Mouse (Mus musculus) thymus, postnatal 25 days (tissue): ENCODE results near the gene Fam216a.

Experiments
- DNase-seq: peaks from one replicate; pipeline ENCODE4 v3.0.0; 2022

Gene Fam216a

GRCm38 (mm10) chr5:122390671-122391070 is 18.5 kb upstream of the Fam216a start:
- DNase-seq: no peak

DNA sequence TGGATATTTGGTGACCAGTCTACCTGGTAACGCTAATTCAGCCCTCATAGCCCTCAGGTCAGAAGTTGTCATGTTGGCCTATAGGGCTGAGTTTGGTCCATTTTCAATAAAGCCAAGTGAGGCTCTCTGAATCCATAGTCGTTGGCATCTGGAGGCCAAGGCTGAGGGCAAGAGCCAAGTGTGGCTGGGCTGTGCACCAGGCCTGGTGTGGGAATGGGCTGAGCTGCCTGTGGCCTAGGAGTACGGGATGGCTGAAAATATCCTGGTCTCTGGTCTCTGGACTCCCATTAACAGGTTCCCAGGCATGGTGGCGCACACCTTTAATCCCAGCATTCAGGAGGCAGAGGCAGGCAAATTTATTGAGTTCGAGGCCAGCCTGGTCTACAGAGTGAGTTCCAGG is 17.8 kb upstream of the Fam216a start:
- no peak for DNase-seq

DNA sequence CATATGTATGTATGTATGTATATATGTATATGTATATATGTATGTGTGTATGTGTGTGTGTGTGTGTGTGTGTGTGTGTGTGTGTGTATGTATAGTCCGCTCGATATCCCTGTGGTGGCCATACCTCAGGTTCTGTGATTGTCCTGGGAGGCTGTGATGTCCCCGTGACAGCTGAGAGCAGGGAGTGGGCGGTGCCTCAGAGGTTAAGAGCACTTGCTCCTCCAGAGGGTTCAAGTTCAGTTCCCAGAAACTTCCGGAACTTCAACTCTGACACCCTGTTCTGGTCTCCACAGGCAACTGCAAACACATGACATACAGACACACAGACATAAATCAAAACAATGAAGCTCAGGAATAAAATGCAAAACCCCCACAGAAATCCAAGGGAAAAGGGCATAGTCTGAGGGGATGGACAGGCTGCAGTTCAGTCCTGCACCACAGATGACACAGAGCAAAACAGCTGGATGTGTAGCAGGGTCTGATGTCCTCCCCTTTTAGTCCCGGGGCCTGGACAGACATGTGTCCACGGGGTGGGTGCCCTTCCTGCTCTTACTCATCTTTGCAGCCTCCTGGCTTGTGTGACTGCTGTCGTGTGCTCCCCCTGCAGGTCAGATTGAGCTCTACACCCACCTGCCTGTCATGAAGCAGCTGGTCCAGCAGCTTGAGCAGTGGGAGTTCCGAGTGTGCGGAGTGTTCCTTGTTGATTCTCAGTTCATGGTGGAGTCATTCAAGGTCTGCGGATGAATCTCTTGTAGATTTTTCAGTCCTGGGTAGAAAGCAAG is 7.4 kb upstream of the Fam216a start:
- DNase-seq: peak; percentile 75

- DNase-seq: no peak
These were observed 6.0 kb upstream of the Fam216a start for GRCm38 (mm10) chr5:122378171-122378570.

DNA sequence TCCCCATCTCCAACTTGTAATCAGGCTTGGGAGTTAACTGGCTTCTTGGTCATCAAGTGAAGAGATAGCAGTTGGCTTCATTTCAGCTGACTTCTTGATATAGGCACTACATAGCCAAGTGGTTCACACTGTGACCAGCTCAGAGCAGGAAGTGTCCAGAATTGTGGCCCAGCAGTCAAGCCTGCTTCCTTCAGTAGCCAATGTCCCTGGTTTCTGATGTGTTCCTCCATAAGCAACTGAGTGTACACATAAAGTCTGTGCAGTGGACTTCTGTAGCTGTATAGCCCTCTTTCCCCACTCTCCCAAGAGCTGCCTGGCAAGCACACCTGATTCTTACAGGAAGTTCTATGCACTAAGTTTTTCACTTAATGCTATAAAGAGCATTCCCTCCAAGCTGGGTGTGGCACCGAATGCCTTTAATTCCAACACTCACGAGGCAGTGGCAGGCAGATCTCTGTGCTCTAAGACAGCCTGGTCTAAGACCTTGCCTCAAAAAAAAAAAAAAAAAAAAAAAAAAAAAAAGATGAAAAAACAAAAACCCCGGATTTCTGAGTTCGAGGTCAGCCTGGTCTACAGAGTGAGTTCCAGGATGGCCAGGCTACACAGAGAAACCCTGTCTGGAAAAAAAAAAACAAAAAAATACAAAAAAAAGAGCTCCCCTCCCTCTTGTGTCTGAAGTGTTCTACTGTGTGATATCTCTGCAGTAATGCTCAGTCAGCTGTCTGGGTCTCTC is 5.1 kb upstream of the Fam216a start:
- DNase-seq: no peak

DNA sequence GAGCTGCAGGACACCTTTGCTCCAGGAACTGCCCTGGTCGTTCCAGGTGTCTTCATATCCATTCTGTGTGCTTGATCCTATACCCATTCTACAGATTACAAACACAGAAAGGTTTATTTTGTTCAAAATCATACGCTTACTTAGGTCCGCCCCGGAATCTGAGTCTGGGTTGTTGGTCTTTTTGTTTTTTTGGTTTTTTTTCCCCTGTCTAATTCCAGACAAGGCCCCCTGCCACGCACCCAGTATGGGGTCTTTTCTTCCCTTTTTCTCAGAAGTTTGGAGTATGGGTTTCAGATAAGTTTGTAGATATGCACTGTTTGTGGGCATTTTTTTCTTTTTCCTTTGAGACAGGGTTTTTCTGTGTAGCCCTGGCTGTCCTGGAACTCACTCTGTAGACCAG is 714 bp upstream of the Fam216a start:
- no peak for DNase-seq

DNA sequence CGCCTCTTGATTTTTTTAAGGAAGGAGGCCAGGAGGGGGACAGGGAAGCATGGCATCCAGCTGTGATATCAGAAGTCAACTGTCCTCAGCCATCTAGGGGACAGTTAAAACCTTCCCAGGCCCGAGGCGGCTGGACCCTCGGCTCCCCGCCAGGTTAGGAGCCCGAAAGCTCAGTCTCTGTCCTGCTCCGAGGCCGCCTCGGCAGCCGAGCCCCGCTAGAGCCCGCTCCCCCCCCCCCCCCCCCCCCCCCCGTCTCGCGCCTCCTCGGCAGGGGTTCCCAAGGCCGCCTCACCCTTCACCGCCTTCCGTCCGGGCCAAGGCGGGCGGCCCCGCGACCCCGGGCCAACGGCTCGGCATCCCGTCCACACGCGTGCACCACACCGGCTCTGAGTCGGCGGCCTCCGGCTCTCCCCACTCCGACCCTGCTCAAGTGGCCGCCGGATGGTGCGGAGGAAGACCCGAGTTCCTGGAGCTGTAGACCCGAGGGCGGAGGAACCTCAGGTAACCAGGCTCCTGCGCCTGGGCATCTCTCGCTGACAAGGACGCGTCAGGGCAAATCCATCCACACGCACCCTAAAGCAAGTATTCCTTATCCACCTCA is 473 bp downstream of the Fam216a start, which contains the start of gene Gpn3:
Gene Gpn3, plus strand, starts transcription at position 286 of the 601 bp plus-strand sequence.
- no peak for DNase-seq

GRCm38 (mm10) chr5:122354492-122355067 is 17.6 kb downstream of the Fam216a start:
- DNase-seq: no peak

GRCm38 (mm10) chr5:122353807-122354491 is 18.2 kb downstream of the Fam216a start, which contains the start of the genes Rad9b and Vps29:
TSS of gene Rad9b (minus strand) at chr5:122354233.
TSS of gene Vps29 (plus strand) at chr5:122354369.
- peak; percentile 98 for DNase-seq

GRCm38 (mm10) chr5:122345777-122346176 is 26.4 kb downstream of the Fam216a start:
- DNase-seq: no peak

DNA sequence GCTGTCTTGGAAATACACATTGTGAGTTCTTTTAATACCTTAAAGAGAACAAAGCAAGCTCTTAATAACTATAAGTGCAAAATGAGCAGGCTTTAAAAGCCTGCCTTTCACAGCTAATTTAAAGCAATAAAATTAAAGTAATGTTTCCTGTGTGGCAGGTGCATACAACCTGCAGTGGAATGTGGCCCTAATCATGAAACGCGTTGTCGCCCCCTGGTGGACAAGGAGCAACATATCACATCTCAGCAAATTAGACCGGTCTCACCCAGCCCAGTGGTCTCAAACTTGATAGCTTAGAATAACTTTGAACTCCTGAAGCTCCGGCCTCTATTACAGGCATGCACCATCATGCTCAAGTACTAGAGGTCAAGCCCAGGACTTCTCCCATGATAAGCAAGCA is 27.9 kb downstream of the Fam216a start:
- DNase-seq: peak; percentile 89

DNA sequence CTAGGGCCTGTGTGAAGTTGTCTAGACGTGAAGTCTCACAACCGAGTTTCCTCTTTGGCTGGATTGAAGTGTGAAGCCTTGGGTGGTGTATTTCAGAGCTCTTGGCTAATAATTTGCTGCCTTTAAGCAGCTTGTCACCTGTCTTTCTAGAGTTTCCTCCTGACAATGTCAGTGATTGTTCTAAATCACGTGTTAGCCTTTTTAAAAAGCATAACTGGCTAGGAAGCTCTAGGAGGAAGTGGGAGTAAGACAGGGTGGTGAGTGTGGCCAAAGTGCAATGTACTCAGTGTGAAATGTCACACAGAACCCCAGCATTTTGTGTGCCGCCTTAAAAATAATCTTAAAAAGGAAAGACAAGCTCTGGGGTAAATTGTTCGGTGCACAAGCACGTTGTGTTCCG is 28.4 kb downstream of the Fam216a start:
- DNase-seq: peak; percentile 19

DNA sequence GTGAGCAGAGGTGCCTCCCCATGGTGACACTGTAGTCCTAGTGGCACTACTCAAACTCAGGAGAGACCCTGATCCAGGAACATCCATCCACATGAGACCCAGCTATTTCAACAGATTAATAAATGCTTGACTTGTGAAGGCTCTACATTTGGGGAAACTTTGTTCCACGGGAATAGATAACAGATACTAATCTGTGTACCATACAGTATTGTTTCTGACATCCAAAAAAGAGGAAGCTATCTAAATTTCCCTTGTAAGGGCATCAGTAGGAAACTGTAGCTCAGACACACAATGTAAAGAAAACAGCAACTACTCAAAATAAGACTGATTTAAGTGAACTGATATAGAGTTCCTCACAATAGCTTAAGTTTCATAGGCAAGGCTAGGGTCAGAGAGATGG is 29.3 kb downstream of the Fam216a start:
- no peak for DNase-seq

DNA sequence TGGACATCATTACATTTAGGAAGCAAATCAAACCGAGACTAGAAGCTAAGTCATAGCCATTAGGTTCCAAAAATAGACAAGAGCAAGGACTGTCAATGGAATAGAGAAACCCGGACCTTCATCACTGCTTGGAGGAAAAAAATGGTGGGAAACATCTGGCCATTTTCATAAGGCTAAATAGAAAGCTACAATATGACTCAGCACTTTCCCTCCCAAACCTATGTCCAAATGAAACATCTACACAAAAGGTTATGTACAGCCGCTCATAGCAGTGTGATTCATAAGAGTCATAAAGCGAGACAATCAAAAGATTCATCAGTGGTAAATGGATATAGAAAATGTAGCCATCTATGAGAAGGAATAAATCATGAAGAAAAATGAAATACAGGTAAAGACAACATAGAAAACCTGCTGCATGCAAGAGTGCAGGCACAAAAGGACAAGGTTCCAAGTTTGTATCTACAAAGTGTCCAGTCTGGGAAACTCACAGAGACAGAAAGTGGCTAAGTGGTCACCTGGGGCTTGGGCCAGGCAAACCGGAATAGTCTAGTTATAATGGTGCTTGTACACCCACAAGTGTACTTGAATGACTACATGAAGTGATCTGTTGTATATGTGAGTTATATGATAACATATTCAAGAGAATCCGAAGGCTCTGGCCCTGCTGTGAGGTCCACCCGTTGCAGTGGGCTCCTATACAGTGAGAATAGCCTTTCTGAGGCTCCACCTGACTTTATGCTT is 35.4 kb downstream of the Fam216a start:
- no peak for DNase-seq

DNA sequence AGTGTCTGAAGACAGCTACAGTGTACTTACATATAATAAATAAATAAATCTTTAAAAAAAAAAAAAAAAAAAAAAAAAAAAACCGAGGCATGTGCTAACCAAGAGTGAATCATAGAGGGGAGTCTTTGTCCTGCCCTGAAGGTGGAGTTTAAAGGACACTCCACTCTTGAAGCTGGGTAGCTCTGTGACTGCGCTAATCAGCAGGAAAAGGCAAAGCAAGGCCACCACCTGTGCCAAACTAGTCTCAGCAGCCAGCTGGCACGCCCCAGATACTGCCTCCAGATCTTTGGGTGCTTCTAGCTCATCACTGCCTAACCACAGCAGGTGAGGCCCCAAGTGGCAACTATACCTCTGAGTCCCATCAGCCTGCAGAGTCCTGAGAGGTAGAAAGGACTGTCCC is 37.5 kb downstream of the Fam216a start:
- DNase-seq: peak; percentile 55

DNA sequence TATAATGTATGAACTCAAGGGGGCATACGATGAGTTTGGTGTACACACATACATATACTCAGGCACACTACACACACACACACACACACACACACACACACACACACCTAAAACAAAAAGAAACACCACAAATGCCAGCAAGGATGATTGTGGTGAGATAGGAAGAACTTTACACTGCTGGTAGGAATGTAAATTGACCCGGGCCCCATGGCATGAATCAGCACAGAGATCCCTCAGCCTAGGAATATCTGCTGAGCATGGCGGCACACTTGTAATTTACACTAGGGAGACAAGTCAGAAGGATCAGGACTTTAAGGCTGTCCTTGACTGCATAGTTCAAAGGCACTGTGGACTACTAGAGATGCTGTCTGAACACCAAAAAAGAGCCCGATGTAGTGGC is 41.9 kb downstream of the Fam216a start:
- no peak for DNase-seq

DNA sequence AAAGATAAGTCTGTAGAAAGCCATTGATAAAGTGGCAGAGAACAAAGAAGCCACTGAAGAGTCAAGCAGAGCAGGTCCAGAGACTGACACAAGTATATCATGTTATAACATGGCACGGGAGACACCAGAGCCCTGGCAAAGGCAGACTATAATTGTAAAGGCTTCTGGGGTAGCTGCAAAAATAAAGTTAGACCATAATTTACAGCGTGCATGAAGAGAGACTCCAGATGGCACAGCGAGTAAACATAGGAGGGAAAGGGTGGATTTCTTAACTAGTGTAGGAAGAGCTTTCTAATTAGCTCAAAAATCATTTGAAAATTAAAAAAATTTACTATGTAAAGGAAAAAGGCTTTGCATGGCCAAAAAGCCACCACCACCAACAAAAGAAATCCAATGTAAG is 44.9 kb downstream of the Fam216a start:
- DNase-seq: no peak

- DNase-seq: no peak
These were observed 46.7 kb downstream of the Fam216a start for GRCm38 (mm10) chr5:122325477-122325876.

DNA sequence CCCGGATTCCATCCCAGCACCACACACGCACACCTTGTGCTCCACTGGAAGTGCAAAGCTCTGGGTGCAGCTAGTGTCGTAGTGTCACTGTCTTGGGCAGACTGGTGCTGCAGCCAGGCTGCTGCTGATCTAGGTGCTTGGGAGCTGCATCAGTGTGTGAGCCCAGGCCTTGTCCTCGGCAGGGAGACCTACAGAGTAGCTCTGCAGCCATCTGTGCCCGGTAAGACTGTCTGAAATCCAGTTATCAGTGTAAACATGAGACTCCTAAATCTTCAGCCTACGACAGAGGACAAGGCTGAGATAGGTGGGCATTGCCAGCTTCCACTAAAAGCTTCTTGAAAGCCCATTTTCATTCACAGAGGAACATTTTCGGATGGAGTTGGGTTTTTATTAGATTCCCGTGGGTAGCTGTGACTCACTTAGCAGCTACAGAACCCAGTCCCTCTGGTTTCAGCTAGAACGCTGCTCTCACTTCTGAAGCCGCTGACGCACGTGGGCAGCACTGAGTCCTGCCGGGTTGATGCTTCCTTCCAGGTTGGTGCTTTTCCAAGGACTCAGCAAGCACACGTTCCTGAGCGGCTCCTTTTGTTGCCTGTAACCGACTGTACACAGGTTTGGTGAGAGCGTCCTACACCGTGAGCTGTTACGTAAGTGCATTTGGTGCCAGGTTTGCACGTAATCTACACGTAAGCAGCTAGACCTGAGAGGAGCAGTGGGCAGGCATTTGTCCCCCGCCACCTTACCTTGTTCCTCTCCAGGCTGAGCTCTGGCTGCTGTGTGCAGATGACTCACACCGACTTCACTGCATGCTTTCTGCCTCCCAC is 47.3 kb downstream of the Fam216a start:
- DNase-seq: no peak

DNA sequence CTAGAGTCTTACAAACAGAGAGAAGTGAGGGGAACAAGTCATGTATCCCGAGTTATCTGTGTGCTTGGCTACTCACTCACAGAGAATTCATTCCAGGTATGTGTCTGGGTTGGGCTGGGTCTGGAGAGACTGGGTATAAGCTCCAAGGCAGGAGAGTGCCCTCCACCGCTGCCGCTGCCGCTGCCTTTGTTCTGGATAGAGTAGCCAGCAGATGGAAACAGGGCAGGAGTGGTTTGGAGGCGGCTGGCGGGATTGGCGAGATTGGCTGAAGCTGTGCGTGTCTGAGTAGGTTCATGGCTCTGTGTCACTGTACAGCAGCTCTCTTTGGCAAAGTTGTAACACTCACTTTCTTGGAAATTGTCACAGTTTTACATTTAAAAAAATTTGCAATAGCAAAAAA is 48.6 kb downstream of the Fam216a start:
- DNase-seq: no peak

- no peak for DNase-seq
These were observed 51.9 kb downstream of the Fam216a start for GRCm38 (mm10) chr5:122320205-122320781.
